Mouse (Mus musculus): ENCODE measurements at regions not wholly inside any gene's neighbourhood (a gene's known extent, or its start where the extent isn't known, plus 50 kb on each side); places are given as distances from the start of the nearest gene placed in this dataset.

- no peak for TF ChIP-seq CTCF (IDR thresholded peaks at IDR 0.05; ENCODE audit: borderline replicate concordance, extremely low read depth, insufficient read depth, insufficient read length)
- no peak for TF ChIP-seq POLR2A (IDR thresholded peaks at IDR 0.05; ENCODE audit: borderline replicate concordance, extremely low read depth, insufficient read depth, insufficient read length, poor library complexity, severe bottlenecking)
Measured at GRCm38 (mm10) chr5:129350024-129350423, 151.0 kb upstream of the Sfswap start.

Measured in brain, embryonic 14.5 days (tissue).